Mouse (Mus musculus) c-Kit-positive CD71-positive TER-119-positive erythroid progenitor cells, embryonic 14.5 days (primary cell): ENCODE data around the gene Cartpt.
"Not testable (repeated sequence)": the region's sequence is repeated elsewhere in the genome, so short reads cannot be mapped to it uniquely, and the experiment has no call there.

Experiments used
- DNase-seq: peaks from one replicate; pipeline ENCODE4 v3.0.0-alpha.2; 2013; ENCODE audit warnings: low spot score

The Cartpt gene

GRCm38 (mm10) chr13:99900965-99901364 is at the start of gene Cartpt:
Gene Cartpt, minus strand, starts transcription at chr13:99901091.
- no peak for DNase-seq

GRCm38 (mm10) chr13:99947417-99947816 is 46.5 kb upstream of the Cartpt start:
- DNase-seq: no peak

GRCm38 (mm10) chr13:99943525-99943924 is 42.6 kb upstream of the Cartpt start:
- no peak for DNase-seq

- DNase-seq: no peak
Measured at GRCm38 (mm10) chr13:99940601-99941000, 39.7 kb upstream of the Cartpt start.

- DNase-seq: no peak
Measured at GRCm38 (mm10) chr13:99939320-99939671, 38.4 kb upstream of the Cartpt start.

GRCm38 (mm10) chr13:99938606-99939319 is 37.9 kb upstream of the Cartpt start:
- no peak for DNase-seq

GRCm38 (mm10) chr13:99937741-99938140 is 36.9 kb upstream of the Cartpt start:
- no peak for DNase-seq

GRCm38 (mm10) chr13:99932406-99932805 is 31.5 kb upstream of the Cartpt start:
- no peak for DNase-seq

- DNase-seq: no peak
Measured at GRCm38 (mm10) chr13:99931502-99931901, 30.6 kb upstream of the Cartpt start.

GRCm38 (mm10) chr13:99926249-99926648 is 25.4 kb upstream of the Cartpt start:
- no peak for DNase-seq

- DNase-seq: no peak
Measured at GRCm38 (mm10) chr13:99915632-99916031, 14.7 kb upstream of the Cartpt start.

- no peak for DNase-seq
Measured at GRCm38 (mm10) chr13:99900557-99900892, 366 bp downstream of the Cartpt start.

GRCm38 (mm10) chr13:99899670-99900556 is 978 bp downstream of the Cartpt start:
- no peak for DNase-seq

- DNase-seq: no peak
Measured at GRCm38 (mm10) chr13:99898816-99899215, 2.1 kb downstream of the Cartpt start.

- DNase-seq: no peak
Measured at GRCm38 (mm10) chr13:99885636-99886035, 15.3 kb downstream of the Cartpt start.

GRCm38 (mm10) chr13:99881774-99882173 is 19.1 kb downstream of the Cartpt start:
- DNase-seq: not testable (repeated sequence)

GRCm38 (mm10) chr13:99879696-99880095 is 21.2 kb downstream of the Cartpt start:
- no peak for DNase-seq

- DNase-seq: no peak
Measured at GRCm38 (mm10) chr13:99872059-99872458, 28.8 kb downstream of the Cartpt start.

- no peak for DNase-seq
Measured at GRCm38 (mm10) chr13:99868438-99868837, 32.5 kb downstream of the Cartpt start.

GRCm38 (mm10) chr13:99864331-99864730 is 36.6 kb downstream of the Cartpt start:
- DNase-seq: no peak

GRCm38 (mm10) chr13:99860670-99861069 is 40.2 kb downstream of the Cartpt start:
- no peak for DNase-seq

- DNase-seq: peak; percentile 40
Measured at GRCm38 (mm10) chr13:99859082-99859481, 41.8 kb downstream of the Cartpt start.

- DNase-seq: no peak
Measured at GRCm38 (mm10) chr13:99857879-99858278, 43.0 kb downstream of the Cartpt start.
